Mouse (Mus musculus) liver, embryonic 14.5 days (tissue): ENCODE data around the gene Nr1h5.

ENCODE experiments used
- CTCF ChIP-seq: IDR thresholded peaks from 2 replicates; pipeline ENCODE4 v1.5.1; 2016; ENCODE audit warnings: antibody characterized with exemption, low read depth, control low read depth
- EP300 ChIP-seq: IDR thresholded peaks from 2 replicates; pipeline ENCODE4 v1.6.1; 2016; ENCODE audit warnings: antibody characterized with exemption, low read depth

GRCm38 (mm10) chr3:102976906-102977305, 13.0 kb upstream of the Nr1h5 start:
- TF ChIP-seq CTCF (no peak), EP300 (no peak)
